Mouse (Mus musculus) C2C12 (cell line): Measurements from ENCODE around the gene Trim11. TPM values are rescaled to one million over a fixed set of nuclear protein-coding genes. Genes with fewer than 3 reads are reported as not detected.

ENCODE experiments used
- H3K27me3 ChIP-seq: one replicate; pipeline ENCODE4 v1.6.1; 2011; ENCODE audit not compliant: control insufficient read depth, insufficient read depth, insufficient read length
- H3K36me3 ChIP-seq: one replicate; pipeline ENCODE4 v1.6.1; 2011; ENCODE audit not compliant: control insufficient read depth, insufficient read depth
- H3K4me3 ChIP-seq: one replicate; pipeline ENCODE4 v1.5.1; 2011; ENCODE audit warnings: mild to moderate bottlenecking, control low read depth; ENCODE audit not compliant: poor library complexity, insufficient read depth, severe bottlenecking
- H3K79me2 ChIP-seq: one replicate; pipeline ENCODE4 v1.6.1; 2011; ENCODE audit not compliant: control insufficient read depth, insufficient read depth
- H3K79me3 ChIP-seq: one replicate; pipeline ENCODE4 v1.6.1; 2011; ENCODE audit warnings: low read depth, control low read depth
- H3ac ChIP-seq: one replicate; pipeline ENCODE3; 2011; ENCODE audit warnings: low read depth; ENCODE audit not compliant: control insufficient read depth, insufficient read length
- CEBPB ChIP-seq: IDR thresholded peaks from one replicate; pipeline ENCODE4 v1.6.1; 2011; ENCODE audit warnings: low read depth, mild to moderate bottlenecking, control low read depth, moderate library complexity
- CTCF ChIP-seq: IDR thresholded peaks from one replicate; pipeline ENCODE4 v1.5.1; 2011; ENCODE audit not compliant: control insufficient read depth, insufficient read depth, insufficient read length
- FOSL1 ChIP-seq: IDR thresholded peaks from one replicate; pipeline ENCODE4 v1.8.0; 2011; ENCODE audit warnings: mild to moderate bottlenecking, low read length; ENCODE audit not compliant: poor library complexity, insufficient read depth, severe bottlenecking
- MAX ChIP-seq: IDR thresholded peaks from one replicate; pipeline ENCODE4 v1.6.1; 2011; ENCODE audit warnings: mild to moderate bottlenecking, control low read depth
- MYOD1 ChIP-seq: IDR thresholded peaks from one replicate; pipeline ENCODE4 v1.6.1; 2011; ENCODE audit warnings: low read depth; ENCODE audit not compliant: control insufficient read depth, insufficient read length
- MYOG ChIP-seq: IDR thresholded peaks from one replicate; pipeline ENCODE4 v1.6.1; 2011; ENCODE audit not compliant: control insufficient read depth, insufficient read length; ENCODE audit errors: extremely low read depth
- USF1 ChIP-seq: IDR thresholded peaks from one replicate; pipeline ENCODE4 v1.6.1; 2011; ENCODE audit warnings: low read depth, mild to moderate bottlenecking, control low read depth, moderate library complexity
- polyA plus RNA-seq: library from polyadenylated mRNA; unstranded; fragments of >200 nt; fragmentation: generic; extraction: Trizol; gene quantifications from one replicate; pipeline ENCODE4 v1.2.1, GENCODE M21; 2012; ENCODE audit warnings: missing spikeins

The Trim11 gene
- polyA plus RNA-seq, 1 experiment: 15.1 TPM

GRCm38 (mm10) chr11:58993091-58993670, 15.3 kb downstream of the Trim11 start:
- H3K4me3 ChIP-seq: no peak overlapping the region
- no peaks in the 10 kb centered on the region for H3K79me2 ChIP-seq
- peaks cover 35% of the 10 kb centered on the region for H3K27me3 ChIP-seq
- no peak overlapping the region for H3ac ChIP-seq
- H3K79me3 ChIP-seq: no peaks in the 10 kb centered on the region
- H3K36me3 ChIP-seq: peaks cover 11% of the 10 kb centered on the region
- TF ChIP-seq CEBPB (no peak), USF1 (no peak), MAX (no peak), CTCF (no peak), FOSL1 (no peak), MYOD1 (no peak), MYOG (no peak)

GRCm38 (mm10) chr11:58994337-58994826, 16.5 kb downstream of the Trim11 start:
- Histone ChIP-seq H3K4me3 (no peak overlapping the region), H3K79me3 (no peaks in the 10 kb centered on the region), H3ac (no peak overlapping the region), H3K36me3 (peaks cover 6% of the 10 kb centered on the region), H3K79me2 (no peaks in the 10 kb centered on the region), H3K27me3 (peaks cover 43% of the 10 kb centered on the region)
- TF ChIP-seq MYOD1: no peak
- no peak for TF ChIP-seq FOSL1
- TF ChIP-seq MAX: no peak
- no peak for TF ChIP-seq MYOG
- no peak for TF ChIP-seq CEBPB
- no peak for TF ChIP-seq CTCF
- TF ChIP-seq USF1: no peak

- TF ChIP-seq CEBPB: no peak
- no peak for TF ChIP-seq FOSL1
- TF ChIP-seq MYOG: no peak
- TF ChIP-seq MAX: no peak
- no peak for TF ChIP-seq USF1
- TF ChIP-seq CTCF: no peak
- no peak for TF ChIP-seq MYOD1
- H3K4me3 ChIP-seq: no peak overlapping the region
Measured at GRCm38 (mm10) chr11:58995061-58995806, 17.3 kb downstream of the Trim11 start.

GRCm38 (mm10) chr11:58995807-58996370, 18.0 kb downstream of the Trim11 start:
- Histone ChIP-seq H3K4me3 (no peak overlapping the region), H3K36me3 (no peaks in the 10 kb centered on the region), H3K79me2 (no peaks in the 10 kb centered on the region), H3K79me3 (no peaks in the 10 kb centered on the region), H3K27me3 (peaks cover 56% of the 10 kb centered on the region), H3ac (no peak overlapping the region)
- no peak for TF ChIP-seq CTCF
- TF ChIP-seq CEBPB: no peak

More at GRCm38 (mm10) chr11:58995061-58995806, 17.3 kb downstream of the Trim11 start:
- no peak overlapping the region for H3ac ChIP-seq
- no peaks in the 10 kb centered on the region for H3K36me3 ChIP-seq
- H3K79me3 ChIP-seq: no peaks in the 10 kb centered on the region
- H3K79me2 ChIP-seq: no peaks in the 10 kb centered on the region
- peaks cover 50% of the 10 kb centered on the region for H3K27me3 ChIP-seq

GRCm38 (mm10) chr11:58997541-58997940, 19.6 kb downstream of the Trim11 start:
- Histone ChIP-seq H3ac (no peak overlapping the region), H3K36me3 (no peaks in the 10 kb centered on the region), H3K79me2 (no peaks in the 10 kb centered on the region), H3K79me3 (no peaks in the 10 kb centered on the region), H3K4me3 (no peak overlapping the region), H3K27me3 (peaks cover 67% of the 10 kb centered on the region)
- TF ChIP-seq USF1 (no peak), CEBPB (no peak), MAX (no peak), MYOD1 (no peak), CTCF (no peak), FOSL1 (no peak)
